Mouse (Mus musculus) heart, embryonic 16.5 days (tissue): ENCODE measurements around the gene Plin2. TPM values are rescaled to one million over a fixed set of nuclear protein-coding genes. Genes with fewer than 3 reads are reported as not detected.
"Not testable (repeated sequence)": the region's sequence is repeated elsewhere in the genome, so short reads cannot be mapped to it uniquely, and the experiment has no call there.

Source experiments
- ATAC-seq: fragments of 200-750 bp; cut with Nextera tagmentation; replicated peaks from 2 replicates; pipeline ENCODE4 v1.8.0; 2017; ENCODE audit warnings: moderate number of reproducible peaks; ENCODE audit not compliant: insufficient read depth, low FRiP score; ENCODE audit errors: extremely low read depth
- H3K27ac ChIP-seq: fragments of 300-500 bp; sonication (generic); 2 replicates; pipeline ENCODE4 v1.5.1; 2014; ENCODE audit warnings: mild to moderate bottlenecking, low read length, control low read depth, moderate library complexity
- H3K27me3 ChIP-seq: fragments of 300-500 bp; sonication (generic); 2 replicates; pipeline ENCODE4 v1.6.1; 2014; ENCODE audit warnings: low read length, mixed read lengths; ENCODE audit not compliant: control insufficient read depth, insufficient read depth
- H3K36me3 ChIP-seq: fragments of 300-500 bp; sonication (generic); 2 replicates; pipeline ENCODE4 v1.6.1; 2014; ENCODE audit not compliant: control insufficient read depth, insufficient read depth
- H3K4me1 ChIP-seq: fragments of 300-500 bp; sonication (generic); 2 replicates; pipeline ENCODE4 v1.6.1; 2014; ENCODE audit warnings: low read length, mixed read lengths; ENCODE audit not compliant: control insufficient read depth, insufficient read depth
- H3K4me2 ChIP-seq: fragments of 300-500 bp; sonication (generic); 2 replicates; pipeline ENCODE4 v1.6.1; 2014; ENCODE audit warnings: low read depth, mild to moderate bottlenecking, control low read depth, low read length
- H3K4me3 ChIP-seq: fragments of 300-500 bp; sonication (generic); 2 replicates; pipeline ENCODE4 v1.5.1; 2014; ENCODE audit warnings: mild to moderate bottlenecking, control low read depth, low read length
- H3K9ac ChIP-seq: fragments of 300-500 bp; sonication (generic); 2 replicates; pipeline ENCODE4 v1.6.1; 2014; ENCODE audit warnings: low read length, control low read depth
- H3K9me3 ChIP-seq: fragments of 300-500 bp; sonication (generic); replicated peaks from 2 replicates; pipeline ENCODE4 v1.6.1; 2016; ENCODE audit warnings: low read length; ENCODE audit not compliant: control insufficient read depth
- WGBS: fragments of 180-500 bp; shearing (Covaris S2); extraction: QIAGEN DNeasy Blood & Tissue Kit; methylation state at CpG from one replicate; pipeline ENCODE4 v1.1.7; 2014; 5-methylcytosine and 5-hydroxymethylcytosine counted together
- polyA plus RNA-seq: library from polyadenylated mRNA; unstranded; fragments of >200 nt; fragmentation: Nextera tagmentation; extraction: Ambion mirVana; gene quantifications from 2 replicates; pipeline ENCODE4 v1.2.1, GENCODE M21; 2015

Gene Plin2
- polyA plus RNA-seq, 1 experiment from 2014 or later, result 79.3 TPM

DNA sequence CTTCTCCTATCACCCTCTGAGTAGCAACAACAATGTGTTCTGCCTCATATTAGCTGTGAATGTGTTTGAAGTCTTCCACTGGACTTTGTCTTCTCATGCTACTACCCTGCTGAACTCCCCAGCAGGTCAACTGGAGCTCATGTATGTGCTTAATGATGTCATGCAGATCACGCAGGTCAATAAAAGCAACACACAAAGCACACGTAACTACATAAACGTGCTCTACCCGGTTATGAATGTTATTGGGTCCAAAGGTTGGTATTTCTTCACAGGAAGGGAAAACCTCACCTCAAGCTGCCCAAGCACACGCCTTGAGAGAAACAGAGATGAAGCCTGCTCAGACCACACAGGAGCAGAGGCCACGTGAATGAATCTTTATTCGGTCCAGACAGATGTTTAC is 43.4 kb downstream of the Plin2 start:
- H3K4me2 ChIP-seq, H3K36me3 ChIP-seq, ATAC-seq, H3K4me1 ChIP-seq, H3K27me3 ChIP-seq, H3K9me3 ChIP-seq, H3K9ac ChIP-seq, H3K27ac ChIP-seq, H3K4me3 ChIP-seq: not testable (repeated sequence)
- WGBS, result 86% methylated on average over 7 of the region's 7 CpGs

- Histone ChIP-seq H3K4me3 (no peak overlapping the region), H3K4me1 (no peaks in the 10 kb centered on the region), H3K4me2 (no peak overlapping the region), H3K27ac (no peak overlapping the region), H3K9me3 (no peaks in the 10 kb centered on the region), H3K9ac (no peak overlapping the region), H3K36me3 (no peaks in the 10 kb centered on the region), H3K27me3 (no peaks in the 10 kb centered on the region)
- 79% methylated on average over 5 of the region's 5 CpGs for WGBS
- no peak for ATAC-seq
Measured at GRCm38 (mm10) chr4:86625463-86625862, 44.4 kb downstream of the Plin2 start.

DNA sequence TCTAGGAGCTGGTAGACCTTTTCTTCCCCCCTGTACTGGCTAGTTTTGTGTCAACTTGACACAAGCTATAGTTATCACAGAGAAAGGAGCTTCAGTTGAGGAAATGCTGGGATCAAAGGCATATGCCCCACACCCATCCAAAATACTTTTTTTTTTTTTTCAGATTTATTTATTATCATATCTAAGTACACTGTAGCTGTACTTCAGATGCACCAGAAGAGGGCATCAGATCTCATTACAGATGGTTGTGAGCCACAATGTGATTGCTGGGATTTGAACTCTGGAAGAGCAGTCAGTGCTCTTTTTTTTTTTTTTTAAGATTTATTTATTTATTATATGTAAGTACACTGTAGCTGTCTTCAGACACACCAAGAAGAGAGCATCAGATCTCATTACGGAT is 47.3 kb downstream of the Plin2 start:
- not testable (repeated sequence) for H3K9ac ChIP-seq, H3K4me1 ChIP-seq, H3K36me3 ChIP-seq, H3K4me3 ChIP-seq, H3K27me3 ChIP-seq, H3K9me3 ChIP-seq, ATAC-seq, H3K4me2 ChIP-seq, H3K27ac ChIP-seq
- 78% methylated on average over 1 of the region's 1 CpGs for WGBS

DNA sequence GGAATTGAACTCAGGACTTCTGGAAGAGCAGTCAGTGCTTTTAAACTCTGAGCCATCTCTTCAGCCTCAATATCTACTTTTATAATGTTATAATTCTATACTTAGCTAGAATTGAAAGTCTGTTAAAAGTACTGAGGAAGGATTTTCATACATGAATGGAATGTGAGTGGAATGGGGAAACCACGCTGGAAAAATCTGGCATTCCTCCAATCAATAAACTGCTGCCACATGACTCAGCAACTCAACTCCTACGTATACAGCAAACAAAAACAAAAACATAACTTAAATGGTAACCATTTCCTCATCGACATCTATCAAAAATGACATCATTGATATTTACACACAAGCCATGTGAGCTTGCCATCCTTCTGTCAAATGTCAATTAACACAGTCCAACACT is 47.7 kb downstream of the Plin2 start:
- 60% methylated on average over 3 of the region's 3 CpGs for WGBS
- no peak overlapping the region for H3K27ac ChIP-seq
- H3K27me3 ChIP-seq, result no peaks in the 10 kb centered on the region
- no peak for ATAC-seq
- no peak overlapping the region for H3K4me2 ChIP-seq
- H3K36me3 ChIP-seq, result no peaks in the 10 kb centered on the region
- no peaks in the 10 kb centered on the region for H3K9me3 ChIP-seq
- H3K4me3 ChIP-seq, result no peak overlapping the region
- H3K4me1 ChIP-seq, result no peaks in the 10 kb centered on the region
- H3K9ac ChIP-seq, result no peak overlapping the region

- Histone ChIP-seq H3K9me3 (no peaks in the 10 kb centered on the region), H3K4me2 (no peak overlapping the region), H3K27ac (no peak overlapping the region), H3K27me3 (no peaks in the 10 kb centered on the region), H3K4me3 (no peak overlapping the region), H3K4me1 (no peaks in the 10 kb centered on the region), H3K9ac (no peak overlapping the region), H3K36me3 (no peaks in the 10 kb centered on the region)
- 65% methylated on average over 2 of the region's 2 CpGs for WGBS
- no peak for ATAC-seq
Measured at GRCm38 (mm10) chr4:86620506-86620905, 49.4 kb downstream of the Plin2 start.

DNA sequence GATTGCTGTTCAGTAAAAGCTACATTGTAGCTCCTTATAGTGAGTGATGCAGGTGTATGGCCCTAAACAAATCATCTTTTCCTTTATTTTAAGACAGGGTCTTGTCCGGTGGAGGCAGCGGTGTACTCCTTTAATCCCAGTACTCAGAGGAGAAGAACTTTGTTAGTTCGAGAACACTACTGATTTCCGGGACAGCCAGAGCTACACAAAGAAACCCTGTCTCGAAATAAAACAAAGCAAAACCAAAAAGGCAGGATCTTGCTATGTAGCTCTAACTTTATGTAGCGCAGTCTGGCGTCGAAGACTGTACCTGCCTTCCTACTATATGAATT is 57.6 kb downstream of the Plin2 start:
- Histone ChIP-seq H3K27ac (peak overlapping the region; percentile 47), H3K4me1 (peaks cover 8% of the 10 kb centered on the region), H3K36me3 (no peaks in the 10 kb centered on the region), H3K4me2 (peak overlapping the region; percentile 61), H3K9ac (peak overlapping the region; percentile 65), H3K4me3 (peak overlapping the region; percentile 73), H3K27me3 (no peaks in the 10 kb centered on the region), H3K9me3 (no peaks in the 10 kb centered on the region)
- no peak for ATAC-seq
- 25% methylated on average over 8 of the region's 8 CpGs for WGBS

GRCm38 (mm10) chr4:86611524-86612288 is 58.2 kb downstream of the Plin2 start, which contains the start of gene Haus6:
Haus6 (minus strand) TSS chr4:86612055.
- WGBS, result 0% methylated on average over 59 of the region's 59 CpGs
- Histone ChIP-seq H3K27me3 (no peaks in the 10 kb centered on the region), H3K27ac (peak within 1 kb of the TSS; percentile 65), H3K4me3 (peak within 1 kb of the TSS; percentile 73), H3K9ac (peak within 1 kb of the TSS; percentile 83), H3K4me2 (peak within 1 kb of the TSS; percentile 95), H3K9me3 (no peaks in the 10 kb centered on the region), H3K4me1 (peaks cover 8% of the 10 kb centered on the region), H3K36me3 (peaks cover 2% of the 10 kb centered on the region; the same call in 1 of the 2 replicates)
- ATAC-seq, result peak; percentile 100

Other genes with a start within 250 kb of the Plin2 start
- gene Saxo1, start 111.7 kb downstream of the Plin2 start, polyA plus RNA-seq, result not detected in 2 replicates
- gene Rraga, start 94.4 kb downstream of the Plin2 start, polyA plus RNA-seq, result 68.5 and 86.6 TPM in 2 replicates
- 8.8 and 9.2 TPM in 2 replicates for gene Haus6, start 58.0 kb downstream of the Plin2 start, polyA plus RNA-seq
- 4.6 and 5.6 TPM in 2 replicates for gene Dennd4c, start 78.5 kb upstream of the Plin2 start, polyA plus RNA-seq
- gene Rps6, start 187.4 kb upstream of the Plin2 start, polyA plus RNA-seq, result 394 and 401 TPM in 2 replicates
- 29.3 and 31.2 TPM in 2 replicates for gene Acer2, start 204.3 kb upstream of the Plin2 start, polyA plus RNA-seq